Mouse (Mus musculus) CH12.LX (cell line): Measurements from ENCODE around the gene Olfr548-ps1. TPM values are rescaled to one million over a fixed set of nuclear protein-coding genes. Genes with fewer than 3 reads are reported as not detected.

ENCODE experiments used
- DNase-seq: peaks from one replicate; pipeline ENCODE4 v3.0.0-alpha.2; 2013; ENCODE audit errors: extremely low read depth
- H3K27ac ChIP-seq: 2 replicates; pipeline ENCODE4 v1.5.1; 2012; ENCODE audit warnings: low read depth, mild to moderate bottlenecking, control low read depth, moderate library complexity; ENCODE audit not compliant: insufficient read depth
- H3K27me3 ChIP-seq: replicated peaks from 2 replicates; pipeline ENCODE3; 2012; ENCODE audit warnings: inconsistent platforms
- H3K36me3 ChIP-seq, 2 experiments: replicated peaks in 1 of 2; 2 replicates each; pipeline versions ENCODE3 to v1.6.1; 2012; ENCODE audit warnings: inconsistent platforms in 1 of 2, low read length in 1 of 2, mild to moderate bottlenecking in 1 of 2, mixed read lengths in 1 of 2, moderate library complexity in 1 of 2; ENCODE audit not compliant: control insufficient read depth in 1 of 2, insufficient read depth in 1 of 2
- H3K4me1 ChIP-seq, 2 experiments: 2 replicates each; pipeline ENCODE4 v1.6.1; 2012; ENCODE audit warnings: inconsistent platforms in 1 of 2, moderate library complexity in 1 of 2; ENCODE audit not compliant: insufficient read depth in 2 of 2, control insufficient read depth in 1 of 2
- H3K4me2 ChIP-seq: 2 replicates; pipeline ENCODE4 v1.6.1; 2012; ENCODE audit warnings: low read depth, mild to moderate bottlenecking, control low read depth; ENCODE audit not compliant: poor library complexity, insufficient read depth, severe bottlenecking
- H3K4me3 ChIP-seq, 3 experiments: fragments of 150-350 bp in 1 of 3; sonication (generic) in 1 of 3; replicated peaks in 1 of 3; 2 replicates each; pipeline versions ENCODE3 to v1.5.1; 2011 to 2012; ENCODE audit warnings: low read depth in 2 of 3, low read length in 2 of 3, mild to moderate bottlenecking in 2 of 3, moderate library complexity in 2 of 3, control low read depth in 1 of 3, improper control_type of control experiment in 1 of 3, inconsistent platforms in 1 of 3, mixed read lengths in 1 of 3; ENCODE audit not compliant: poor library complexity in 1 of 3
- H3K79me2 ChIP-seq: replicated peaks from 2 replicates; pipeline ENCODE4 v1.6.1; 2012; ENCODE audit warnings: mild to moderate bottlenecking, moderate library complexity; ENCODE audit not compliant: control insufficient read depth, poor library complexity, insufficient read depth, severe bottlenecking; ENCODE audit errors: extremely low read depth
- H3K9ac ChIP-seq: 2 replicates; pipeline ENCODE4 v1.6.1; 2012; ENCODE audit warnings: low read depth, mild to moderate bottlenecking, control low read depth, moderate library complexity; ENCODE audit not compliant: insufficient read depth
- H3K9me3 ChIP-seq: replicated peaks from 2 replicates; pipeline ENCODE3; 2012; ENCODE audit warnings: low read length, inconsistent platforms, mixed read lengths
- CHD1 ChIP-seq: IDR thresholded peaks from 2 replicates; pipeline ENCODE4 v1.6.1; 2012; ENCODE audit warnings: low read depth, low read length, improper control_type of control experiment, inconsistent platforms
- E2F4 ChIP-seq: IDR thresholded peaks from 2 replicates; pipeline ENCODE4 v1.6.1; 2011; ENCODE audit warnings: low read depth, low read length, improper control_type of control experiment; ENCODE audit not compliant: insufficient replicate concordance
- ELF1 ChIP-seq: IDR thresholded peaks from 2 replicates; pipeline ENCODE4 v1.6.1; 2014; ENCODE audit warnings: low read depth, mild to moderate bottlenecking, inconsistent platforms, low read length, improper control_type of control experiment
- EP300 ChIP-seq: IDR thresholded peaks from 2 replicates; pipeline ENCODE4 v1.6.1; 2011; ENCODE audit warnings: low read length, improper control_type of control experiment
- ETS1 ChIP-seq: conservative IDR thresholded peaks from 2 replicates; pipeline ENCODE4 v1.6.1; 2012; ENCODE audit warnings: low read depth, mild to moderate bottlenecking, inconsistent platforms, low read length, improper control_type of control experiment, moderate library complexity
- HCFC1 ChIP-seq: IDR thresholded peaks from 2 replicates; pipeline ENCODE4 v1.6.1; 2012; ENCODE audit warnings: low read depth, mild to moderate bottlenecking, inconsistent platforms, low read length, improper control_type of control experiment
- IRF4 ChIP-seq: IDR thresholded peaks from 2 replicates; pipeline ENCODE4 v1.6.1; 2014; ENCODE audit warnings: low read depth, mild to moderate bottlenecking, inconsistent platforms, low read length, improper control_type of control experiment
- JUND ChIP-seq: conservative IDR thresholded peaks from 2 replicates; pipeline ENCODE4 v1.6.1; 2011; ENCODE audit warnings: low read depth, low read length, improper control_type of control experiment
- MAFK ChIP-seq: IDR thresholded peaks from 2 replicates; pipeline ENCODE4 v1.6.1; 2011; ENCODE audit warnings: low read length, improper control_type of control experiment; ENCODE audit not compliant: insufficient replicate concordance
- MAZ ChIP-seq: IDR thresholded peaks from 2 replicates; pipeline ENCODE4 v1.6.1; 2012; ENCODE audit warnings: low read depth, mild to moderate bottlenecking, inconsistent platforms, low read length, improper control_type of control experiment, moderate library complexity
- MEF2A ChIP-seq: IDR thresholded peaks from 2 replicates; pipeline ENCODE4 v1.6.1; 2014; ENCODE audit warnings: low read depth, mild to moderate bottlenecking, inconsistent platforms, low read length, improper control_type of control experiment, borderline replicate concordance
- NELFE ChIP-seq: IDR thresholded peaks from 2 replicates; pipeline ENCODE4 v1.6.1; 2011; ENCODE audit warnings: low read depth, low read length, improper control_type of control experiment
- POLR2A ChIP-seq: IDR thresholded peaks from 2 replicates; pipeline ENCODE4 v1.6.1; 2011; ENCODE audit warnings: low read depth, mild to moderate bottlenecking, improper control_type of control experiment, low read length
- POLR2AphosphoS2 ChIP-seq: IDR thresholded peaks from 2 replicates; pipeline ENCODE4 v1.6.1; 2011; ENCODE audit warnings: low read depth, low read length, improper control_type of control experiment
- RCOR1 ChIP-seq: conservative IDR thresholded peaks from 2 replicates; pipeline ENCODE4 v1.6.1; 2012; ENCODE audit warnings: low read depth, mild to moderate bottlenecking, inconsistent platforms, low read length, improper control_type of control experiment
- SIN3A ChIP-seq: IDR thresholded peaks from 2 replicates; pipeline ENCODE4 v1.6.1; 2012; ENCODE audit warnings: low read length, improper control_type of control experiment, inconsistent platforms
- SMC3 ChIP-seq: IDR thresholded peaks from 2 replicates; pipeline ENCODE4 v1.6.1; 2011; ENCODE audit warnings: low read depth, low read length, improper control_type of control experiment
- TBP ChIP-seq: conservative IDR thresholded peaks from 2 replicates; pipeline ENCODE4 v1.6.1; 2011; ENCODE audit warnings: low read depth, low read length, improper control_type of control experiment
- TCF12 ChIP-seq: IDR thresholded peaks from 2 replicates; pipeline ENCODE4 v1.6.1; 2014; ENCODE audit warnings: low read depth, mild to moderate bottlenecking, inconsistent platforms, low read length, improper control_type of control experiment
- USF1 ChIP-seq: IDR thresholded peaks from 2 replicates; pipeline ENCODE4 v1.6.1; 2014; ENCODE audit warnings: low read depth, mild to moderate bottlenecking, inconsistent platforms, low read length, improper control_type of control experiment
- ZMIZ1 ChIP-seq: IDR thresholded peaks from 2 replicates; pipeline ENCODE4 v1.6.1; 2012; ENCODE audit warnings: low read depth, mild to moderate bottlenecking, inconsistent platforms, low read length, improper control_type of control experiment
- dilution Hi-C: fragments of 300-500 bp; cut with MboI; formaldehyde crosslinking; loops from 2 replicates; pipeline ENCODE4 v1.14.3; 2020; ENCODE audit warnings: low sequenced_read_pairs; ENCODE audit not compliant: extremely low pct_unique_long_range_greater_than_20kb, extremely low pct_ligation_motif_present
- in situ Hi-C: fragments of 300-500 bp; cut with MboI; formaldehyde crosslinking; loops from 3 replicates; pipeline ENCODE4 v1.14.3; 2019; ENCODE audit warnings: low sequenced_read_pairs, low pct_ligation_motif_present, low pct_unique_long_range_greater_than_20kb, mixed read lengths
- polyA plus RNA-seq: library from polyadenylated mRNA; unstranded; fragments of >175 nt; gene quantifications from 2 replicates; pipeline ENCODE4 v1.2.1, GENCODE M21; 2012; ENCODE audit warnings: low read depth; ENCODE audit not compliant: insufficient read length
- total RNA-seq, 2 experiments: library from RNA; depleted of rRNA; stranded (reverse); fragments of 300-350 nt in 1 of 2; fragments of >200 nt in 1 of 2; gene quantifications; 2 replicates each; pipeline ENCODE4 v1.2.3; 2012 to 2014

The Olfr548-ps1 gene
- total and polyA plus RNA-seq, 3 experiments: not detected

DNA sequence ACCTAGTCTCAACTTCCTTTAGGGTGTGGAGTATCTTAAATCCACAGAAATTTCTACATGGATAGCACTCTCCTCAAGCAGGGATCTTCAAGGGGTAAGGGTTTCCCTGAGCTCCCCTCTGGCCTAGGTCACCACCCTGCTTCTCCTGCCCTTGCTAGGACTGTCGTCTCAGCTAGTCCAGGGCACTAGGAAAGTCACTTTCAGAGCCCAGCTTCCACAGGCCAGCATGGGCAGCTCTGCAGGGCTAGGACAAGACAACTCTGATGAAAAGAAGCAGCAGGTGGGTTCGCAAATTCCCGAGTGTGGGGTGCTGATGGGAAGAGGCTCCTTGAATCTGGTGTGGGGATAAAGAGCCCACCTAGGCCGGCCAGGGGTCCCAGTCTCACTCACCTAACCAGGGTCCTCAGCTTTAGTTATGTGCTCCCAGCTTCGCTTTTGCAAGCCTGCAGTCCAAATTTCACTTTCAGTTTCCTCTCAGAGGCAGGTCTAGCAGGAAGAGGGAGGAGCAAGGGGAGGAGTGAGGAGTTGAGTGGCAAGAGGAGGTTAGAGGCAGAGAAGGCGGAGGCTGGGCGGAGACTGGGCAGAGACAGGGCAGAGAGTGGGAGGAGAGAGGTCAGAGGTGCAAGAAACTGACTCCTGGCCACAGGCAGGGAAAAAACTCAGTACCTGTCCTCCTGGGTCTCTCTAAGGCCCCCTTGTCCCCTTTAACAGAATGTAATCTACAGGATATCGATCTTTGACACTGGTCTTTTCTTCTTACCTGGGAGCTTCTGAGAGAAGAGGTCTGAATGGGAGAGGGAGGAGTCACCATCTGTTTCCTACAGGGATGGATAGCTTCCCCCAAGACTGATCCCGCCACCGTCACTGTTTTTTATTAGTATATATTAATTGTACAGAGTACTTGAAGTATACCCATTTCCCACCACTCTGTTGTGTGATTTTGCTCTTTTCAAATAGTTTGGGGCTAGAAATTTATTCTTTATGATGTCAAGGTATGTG, 24.6 kb downstream of the Olfr548-ps1 start, which contains the start of gene Trim21:
Trim21 (minus strand) TSS at position 488 of the 999 bp plus-strand sequence.
- Histone ChIP-seq H3K9ac (peak within 1 kb of the TSS; percentile 82), H3K4me1 (peaks cover 4 to 21% of the 10 kb centered on the region in 2 experiments), H3K4me3 (peak within 1 kb of the TSS; percentile 78 to 85 (median 82)), H3K79me2 (no peaks in the 10 kb centered on the region; the same call in 1 of the 2 replicates), H3K27me3 (no peaks in the 10 kb centered on the region), H3K9me3 (no peaks in the 10 kb centered on the region), H3K27ac (no peak within 1 kb of the TSS), H3K36me3 (peaks cover 10 to 33% of the 10 kb centered on the region in 2 experiments), H3K4me2 (peak within 1 kb of the TSS; percentile 50)
- in situ Hi-C loops: no loop called here
- dilution Hi-C loops: no loop called here
- TF ChIP-seq TBP (0 out of 2 replicates have a peak, but pooled peaks have one; percentile 38), RCOR1 (no peak), SIN3A (peak; percentile 58), MAZ (peak; percentile 68; the same call in 1 of the 2 replicates), USF1 (no peak), EP300 (peak; percentile 46; the same call in 1 of the 2 replicates), E2F4 (no peak), POLR2AphosphoS2 (peak; percentile 63; the same call in 1 of the 2 replicates), MEF2A (peak; percentile 53; the same call in 1 of the 2 replicates), CHD1 (peak; percentile 64; the same call in 1 of the 2 replicates), NELFE (peak; percentile 77), ZMIZ1 (peak; percentile 62; the same call in 1 of the 2 replicates), HCFC1 (peak; percentile 50; the same call in 1 of the 2 replicates), MAFK (0 out of 2 replicates have a peak, but pooled peaks have one; percentile 12), JUND (no peak), IRF4 (peak; percentile 81), TCF12 (peak; percentile 61), ELF1 (peak; percentile 72; the same call in 1 of the 2 replicates), POLR2A (peak; percentile 77), ETS1 (no peak; the same call in 1 of the 2 replicates), SMC3 (no peak)
- DNase-seq: peak; percentile 95
